Mouse (Mus musculus): ENCODE measurements around the gene Olfr147.

GRCm38 (mm10) chr9:38427026-38427425 lies 25.5 kb downstream of the Olfr147 start:
- no peak for TF ChIP-seq POLR2A (IDR thresholded peaks at IDR 0.05; ENCODE audit: low read depth, low read length)
- TF ChIP-seq CTCF (IDR thresholded peaks at IDR 0.05; ENCODE audit: borderline replicate concordance, insufficient read depth, low read length) = no peak
